Mouse (Mus musculus) R1 (cell line): ENCODE measurements around the gene Chuk.

Experiments used
- DNase-seq: peaks from one replicate; pipeline ENCODE4 v3.0.0-alpha.2; 2018; ENCODE audit warnings: low read depth, low spot score

The Chuk gene

GRCm38 (mm10) chr19:44042121-44042520 lies 65.2 kb downstream of the Chuk start:
- DNase-seq: no peak

GRCm38 (mm10) chr19:44033396-44033795 lies 73.9 kb downstream of the Chuk start:
- DNase-seq: no peak

GRCm38 (mm10) chr19:44032046-44032744 lies 75.1 kb downstream of the Chuk start:
- DNase-seq: no peak

- no peak for DNase-seq
Measured at GRCm38 (mm10) chr19:44030024-44030423, 77.3 kb downstream of the Chuk start.

GRCm38 (mm10) chr19:44028972-44029371 lies 78.3 kb downstream of the Chuk start, which contains the start of gene Cyp2c23:
TSS of gene Cyp2c23 (minus strand) at chr19:44029208.
- DNase-seq: no peak

- peak; percentile 57 for DNase-seq
Measured at GRCm38 (mm10) chr19:44026956-44027530, 80.2 kb downstream of the Chuk start.

GRCm38 (mm10) chr19:44024921-44025585 lies 82.2 kb downstream of the Chuk start:
- DNase-seq: no peak
